Mouse (Mus musculus) testis, postnatal 10 days (tissue): Measurements from ENCODE around the gene Dpp8.
"Not testable (repeated sequence)": the region's sequence is repeated elsewhere in the genome, so short reads cannot be mapped to it uniquely, and the experiment has no call there.

Experiments used
- DNase-seq: peaks from one replicate; pipeline ENCODE4 v3.0.0; 2021; ENCODE audit warnings: low spot score

The Dpp8 gene

DNA sequence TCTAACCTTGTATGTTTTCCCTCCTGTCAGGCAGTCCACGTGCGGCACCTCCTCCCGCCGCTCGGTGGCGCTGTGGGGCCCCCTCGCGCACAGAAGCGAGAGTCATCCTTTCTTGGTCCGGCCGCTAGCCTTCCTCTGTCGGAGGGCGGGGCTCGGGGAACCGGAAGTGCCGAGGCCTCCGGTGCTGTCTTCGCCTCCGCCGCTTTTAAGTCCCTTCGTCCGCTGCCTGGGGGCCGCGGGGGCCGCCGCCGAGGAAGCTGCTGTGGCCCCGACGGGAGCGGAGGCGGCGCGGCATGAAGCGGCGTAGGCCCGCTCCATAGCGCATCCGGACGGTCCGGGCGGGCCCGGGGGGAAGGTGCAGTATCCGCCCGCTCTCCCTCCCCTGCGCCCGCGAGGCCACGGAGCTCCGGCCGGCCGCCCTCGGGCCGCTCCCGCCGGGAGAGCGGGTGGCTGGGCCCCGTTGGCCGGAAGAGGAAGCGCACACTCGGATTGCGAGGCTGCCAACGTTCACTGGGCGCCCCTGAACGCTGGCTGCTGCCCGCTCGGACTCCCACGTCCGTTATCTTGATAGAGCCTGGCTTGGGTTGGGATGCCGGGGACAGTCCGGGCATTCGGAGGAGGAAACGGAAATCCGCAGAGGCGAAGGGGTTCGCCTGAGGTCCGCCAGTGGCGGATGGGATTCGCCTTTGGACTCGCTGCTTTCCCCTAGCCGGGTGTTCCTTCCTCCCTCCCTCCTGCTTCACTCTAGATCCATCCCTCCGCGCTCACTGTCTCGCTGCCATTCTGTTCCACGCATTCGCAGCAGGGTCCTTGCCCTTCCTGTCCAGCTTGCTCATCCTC is at the start of gene Dpp8:
TSS of gene Dpp8 (plus strand) at position 146 of the 840 bp plus-strand sequence.
- DNase-seq: peak; percentile 96

DNA sequence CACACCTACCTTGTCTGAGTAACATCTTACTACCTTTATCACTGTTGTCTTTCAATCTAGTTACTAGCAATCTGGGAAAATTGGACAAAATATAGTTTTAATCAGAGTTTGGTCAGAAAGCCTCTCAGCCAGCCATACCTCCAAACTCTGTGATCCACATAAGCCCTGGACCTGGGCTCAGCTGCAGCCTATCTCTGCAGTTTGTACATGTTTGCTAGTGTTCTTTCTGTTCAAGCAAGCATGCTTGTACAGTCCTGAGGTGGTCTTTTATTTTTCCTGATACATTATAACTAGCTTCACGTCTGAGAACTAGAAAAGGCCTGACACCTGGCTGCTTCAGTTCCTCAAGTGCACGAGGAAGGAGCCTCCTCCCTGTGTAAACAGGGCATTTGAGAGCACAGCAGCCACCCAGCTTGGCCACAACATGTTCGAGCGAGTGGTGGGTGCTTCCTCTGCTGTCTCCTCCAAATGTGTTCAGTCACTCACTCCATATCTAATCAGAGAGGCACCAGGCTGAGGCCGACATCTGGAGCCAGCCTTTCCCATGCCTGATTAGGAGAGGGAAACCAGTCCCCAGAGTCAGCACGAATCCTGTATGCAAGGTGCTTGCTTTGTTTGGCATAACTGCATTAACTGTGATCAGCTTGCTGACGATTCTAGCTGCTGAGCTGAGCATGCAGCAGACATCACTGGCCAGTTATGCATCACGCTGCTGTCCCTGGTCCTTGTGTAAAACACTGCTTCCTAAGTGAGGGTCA is 47.0 kb upstream of the Dpp8 start:
- DNase-seq: no peak

DNA sequence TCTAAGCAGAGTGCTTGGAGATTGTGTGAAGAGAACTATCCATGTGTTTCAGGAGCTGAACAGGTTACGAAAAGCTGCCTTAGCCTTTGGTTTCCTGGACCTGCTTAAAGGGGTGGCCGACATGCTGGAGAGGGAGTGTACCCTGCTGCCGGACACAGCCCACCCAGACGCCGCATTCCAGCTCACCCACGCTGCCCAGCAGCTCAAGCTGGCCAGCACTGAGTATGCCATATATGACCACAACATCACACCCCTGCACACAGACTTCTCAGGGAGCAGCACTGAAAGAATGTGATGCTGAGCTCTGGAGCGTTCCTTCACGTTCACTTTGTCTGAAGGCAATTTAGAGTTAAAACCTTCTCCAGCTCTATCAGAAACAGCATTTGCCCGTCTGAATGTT is 46.4 kb upstream of the Dpp8 start:
- no peak for DNase-seq

DNA sequence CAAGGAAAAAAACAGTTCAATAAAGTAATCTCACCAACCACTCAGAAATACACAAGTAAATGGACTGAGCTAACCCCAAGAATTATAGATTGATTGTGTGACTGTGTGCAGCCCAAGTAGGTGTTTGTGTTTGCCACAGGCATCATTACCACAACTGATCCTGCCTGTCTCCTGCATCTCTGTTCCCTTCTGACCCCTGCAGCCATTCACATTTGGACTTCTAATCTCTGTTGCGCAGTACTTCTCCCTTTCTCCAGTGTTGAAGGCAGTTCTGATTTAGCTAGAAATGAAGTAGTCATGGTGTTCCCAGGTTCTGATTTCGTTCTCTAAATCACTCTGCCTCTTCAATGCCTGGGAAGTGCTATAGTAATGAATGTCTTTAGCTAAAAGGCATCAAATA is 44.6 kb upstream of the Dpp8 start:
- DNase-seq: no peak

DNA sequence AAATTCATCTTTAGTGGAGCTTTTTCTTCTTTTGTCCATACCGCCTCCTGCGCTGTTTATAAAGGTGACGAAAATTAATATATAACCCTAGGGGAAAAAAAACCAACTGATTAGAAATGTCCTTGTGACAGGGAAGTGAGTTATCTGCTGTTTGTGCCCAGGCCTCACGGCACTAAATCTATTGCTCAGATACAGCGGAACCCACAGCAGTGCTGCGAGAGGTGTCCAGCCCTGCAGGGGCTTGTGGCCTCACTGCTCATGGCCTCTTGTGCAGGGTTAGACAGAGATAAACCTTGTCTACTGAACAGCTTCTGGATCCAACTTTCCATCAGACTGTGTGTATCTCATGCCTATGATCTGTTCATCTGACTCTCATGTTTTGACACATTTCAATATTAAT is 43.8 kb upstream of the Dpp8 start:
- no peak for DNase-seq

DNA sequence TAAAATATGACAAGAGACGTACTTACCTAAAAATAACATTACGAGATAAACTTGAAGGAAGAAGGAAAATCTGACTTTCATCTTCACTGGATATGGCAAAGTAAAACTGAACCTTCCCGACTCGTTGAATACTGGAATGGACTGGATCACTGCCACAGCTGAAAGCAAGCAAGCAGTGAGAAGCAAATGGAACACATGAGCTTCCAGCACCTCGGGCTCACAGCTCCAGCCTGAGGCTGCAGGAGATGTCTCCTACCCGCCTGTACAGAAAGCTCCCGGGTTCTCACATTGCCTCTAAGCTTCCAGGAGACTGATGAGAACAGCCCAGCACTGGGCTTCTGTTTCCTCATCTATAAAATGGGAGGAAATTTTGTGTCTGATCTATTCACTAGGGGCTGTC is 41.9 kb upstream of the Dpp8 start:
- no peak for DNase-seq

DNA sequence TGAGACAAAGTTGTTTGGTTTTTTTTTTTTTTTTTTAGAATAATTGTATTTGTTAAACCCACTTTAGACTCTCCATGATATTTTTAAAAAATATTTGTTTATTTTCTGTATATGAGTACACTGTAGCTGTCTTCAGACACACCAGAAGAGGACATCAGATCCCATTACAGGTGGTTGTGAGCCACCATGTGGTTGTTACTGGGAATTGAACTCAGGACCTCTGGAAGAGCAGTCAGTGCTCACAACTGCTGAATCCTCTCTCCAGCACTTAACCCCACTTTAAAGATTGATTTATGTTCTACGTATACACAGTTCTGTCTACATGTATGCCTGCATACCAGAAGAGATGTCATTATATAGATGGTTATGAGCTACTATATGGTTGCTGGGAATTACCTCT is 36.8 kb upstream of the Dpp8 start:
- DNase-seq: not testable (repeated sequence)

DNA sequence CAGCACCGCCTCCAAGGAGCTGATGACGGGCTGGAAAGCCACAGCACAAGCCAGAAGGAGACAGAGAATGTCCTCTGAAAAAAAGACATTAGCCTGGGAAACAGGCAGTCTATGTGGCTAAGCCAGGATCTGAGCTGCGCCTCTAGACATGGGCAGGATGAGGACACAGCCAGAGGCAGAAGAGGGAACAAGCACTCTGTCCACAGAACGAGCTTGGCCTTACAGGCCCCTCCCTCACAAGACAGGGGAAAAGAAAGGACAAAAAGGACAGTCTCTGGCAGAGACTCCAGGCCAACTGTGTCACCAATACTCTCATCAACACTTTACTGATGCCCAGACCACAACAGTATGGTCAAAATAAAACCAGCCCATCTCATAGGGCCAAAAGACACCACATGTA is 30.7 kb upstream of the Dpp8 start:
- no peak for DNase-seq

DNA sequence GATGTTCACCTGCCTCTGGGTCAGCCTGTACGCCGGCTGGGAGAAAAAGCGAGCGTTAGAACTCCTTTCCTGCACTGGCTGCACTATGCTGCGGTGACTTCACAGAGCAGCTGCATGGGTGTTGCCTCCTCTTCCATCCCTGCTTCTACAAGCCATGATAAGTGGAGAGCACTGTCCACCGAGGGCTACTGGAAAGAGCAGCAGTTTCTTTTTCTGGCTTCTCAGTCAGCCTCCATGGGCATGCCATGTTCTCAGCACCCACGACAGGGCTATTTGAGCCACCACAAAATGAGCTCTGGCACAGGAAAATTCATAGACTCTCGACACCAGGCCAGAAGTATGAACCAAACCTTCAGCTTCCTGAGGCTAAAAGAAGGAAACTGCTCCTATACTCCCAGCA is 26.5 kb upstream of the Dpp8 start:
- DNase-seq: no peak

DNA sequence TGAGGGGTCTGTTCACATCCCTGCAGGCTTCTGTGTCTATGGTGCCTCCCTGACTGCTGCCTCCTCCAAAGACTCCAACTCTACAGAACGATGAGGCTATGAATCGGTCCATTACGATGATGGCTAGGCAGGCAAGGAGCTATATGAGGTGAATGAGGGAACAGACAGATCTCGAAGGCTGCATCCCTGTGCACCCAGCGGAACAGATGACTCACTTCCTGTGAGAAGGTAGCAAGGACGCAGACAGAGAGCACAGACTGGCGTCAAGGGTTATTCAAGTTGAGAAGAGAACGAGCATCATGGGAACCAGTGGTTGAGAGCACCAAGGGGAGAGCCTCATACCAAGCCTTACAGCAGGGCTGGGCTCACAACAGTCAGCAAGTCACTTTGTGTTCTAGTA is 21.6 kb upstream of the Dpp8 start:
- DNase-seq: no peak

DNA sequence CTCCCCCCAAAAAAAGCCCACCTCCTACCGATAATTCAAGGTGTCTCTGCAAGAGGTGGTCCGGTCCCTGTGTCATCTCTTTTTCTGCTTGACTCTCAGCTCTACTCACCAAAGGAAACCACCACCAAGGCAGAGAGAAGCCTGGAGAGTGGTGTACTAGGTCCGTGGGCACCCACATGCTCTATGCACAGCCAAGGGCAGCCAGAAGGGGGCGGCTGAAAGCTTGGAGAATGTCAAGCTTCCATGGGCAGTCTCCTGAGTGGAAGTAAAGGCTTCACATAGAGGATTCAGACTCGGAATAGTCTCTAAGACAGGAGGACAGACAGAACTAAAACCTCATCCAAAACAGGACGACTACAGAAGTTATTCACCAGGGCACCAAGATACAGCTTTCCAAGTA is 20.9 kb upstream of the Dpp8 start:
- peak; percentile 70 for DNase-seq

DNA sequence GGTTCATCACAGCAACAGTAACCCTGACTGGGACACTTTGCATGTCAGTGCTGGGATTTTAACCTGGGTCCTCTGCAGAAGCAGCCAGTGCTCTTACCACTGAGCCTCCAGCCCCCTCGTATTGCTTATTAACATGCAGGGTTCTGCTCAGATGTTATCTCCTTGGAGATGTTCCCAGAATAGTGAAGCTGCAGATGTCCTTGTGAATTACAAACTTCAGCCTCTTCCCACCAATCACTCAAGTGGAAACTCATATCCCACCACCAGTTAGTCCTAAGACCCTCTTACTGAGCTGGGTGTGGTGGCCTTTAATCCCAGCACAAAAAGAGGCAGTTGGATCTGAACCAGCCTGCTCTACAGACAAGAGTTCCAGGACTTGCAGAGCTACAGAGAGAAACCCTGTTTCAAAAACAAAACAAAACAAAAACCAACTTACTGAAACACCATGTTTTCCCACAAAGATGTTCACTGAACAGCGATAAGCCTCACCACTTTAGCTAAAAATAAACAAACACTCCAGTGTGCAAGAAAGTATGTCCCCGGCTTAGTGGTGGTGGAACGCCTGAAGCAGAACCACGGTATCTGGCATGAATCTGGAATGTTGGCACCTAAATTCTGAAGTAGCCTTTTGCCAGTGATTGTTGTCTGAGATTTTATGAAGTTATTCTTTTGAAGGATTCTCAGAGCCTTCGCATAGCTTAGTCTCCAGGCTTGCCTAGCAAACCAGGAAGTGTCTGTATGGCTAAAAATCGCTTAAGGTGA is 16.6 kb upstream of the Dpp8 start:
- DNase-seq: no peak

DNA sequence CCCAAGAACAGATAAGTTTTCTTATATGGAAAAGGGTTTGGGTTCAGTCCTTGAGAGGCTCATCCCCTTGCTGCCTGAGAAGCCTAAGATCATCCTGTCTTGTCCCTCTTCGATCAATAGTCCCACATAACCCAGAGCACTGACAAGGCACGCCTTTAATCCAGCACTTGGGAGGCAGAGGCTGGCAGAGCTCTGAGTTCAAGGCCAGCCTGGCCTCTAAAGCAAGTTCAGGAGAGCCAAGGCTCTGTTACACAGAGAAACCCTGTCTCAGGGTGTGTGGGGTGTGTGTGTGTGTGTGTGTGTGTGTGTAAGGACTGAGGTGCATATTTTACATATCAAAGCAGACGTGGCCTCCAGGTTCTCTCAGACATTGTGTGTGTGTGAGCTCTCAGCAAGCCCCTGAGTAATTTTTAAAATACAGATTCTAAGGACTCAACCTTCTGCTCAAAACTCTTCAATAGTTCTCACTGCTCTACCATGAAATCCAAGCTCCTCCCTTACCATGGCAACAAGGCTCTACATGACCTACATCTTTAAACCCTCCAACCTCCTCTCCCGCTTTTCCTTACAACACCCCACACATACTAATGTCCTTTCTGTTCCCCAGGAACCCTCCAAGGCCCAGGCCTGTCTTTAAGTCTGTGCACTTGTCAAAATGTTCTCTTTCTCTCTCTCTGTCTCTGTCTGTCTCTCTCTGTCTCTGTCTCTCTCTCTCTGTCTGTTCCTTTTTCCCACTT is 15.8 kb upstream of the Dpp8 start:
- DNase-seq: no peak

DNA sequence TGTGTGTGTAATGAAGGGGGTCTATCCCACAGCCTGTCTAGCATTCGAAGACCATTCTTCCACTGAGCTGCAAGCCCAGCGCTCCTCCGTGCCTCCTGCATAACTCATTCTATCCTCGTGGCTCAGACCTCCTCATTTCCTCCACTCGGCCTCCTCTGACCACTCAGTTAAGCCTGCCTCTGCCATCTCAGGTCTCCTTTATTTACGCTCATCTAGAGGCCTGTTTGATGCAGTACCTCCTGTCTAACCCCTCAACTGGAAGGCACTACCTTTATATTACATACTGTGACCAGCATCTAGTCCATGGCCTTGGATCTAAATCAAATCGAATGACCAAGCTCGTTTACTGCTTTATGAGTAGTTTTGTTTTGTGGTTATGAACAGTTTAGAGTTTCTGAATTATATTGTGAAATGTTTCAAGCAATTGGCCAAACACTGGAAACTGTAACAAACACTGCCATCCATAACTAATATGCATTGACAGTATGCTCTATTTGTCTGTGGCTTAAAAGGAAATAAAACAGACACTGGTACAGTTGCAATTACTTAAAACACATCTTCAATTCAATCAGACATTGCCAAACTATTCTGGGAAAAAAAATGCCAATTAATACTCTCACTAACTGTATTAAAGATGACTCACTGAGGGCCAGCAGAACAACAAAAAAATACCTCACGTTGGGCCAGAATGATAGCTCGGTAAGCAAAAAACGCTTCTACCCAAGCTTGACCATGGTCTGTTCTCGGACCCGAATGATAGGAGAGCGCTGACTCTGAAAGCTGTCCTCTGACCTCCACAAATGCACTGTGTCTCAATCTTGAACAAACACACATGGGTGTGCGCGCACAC is 15.0 kb upstream of the Dpp8 start:
- no peak for DNase-seq

DNA sequence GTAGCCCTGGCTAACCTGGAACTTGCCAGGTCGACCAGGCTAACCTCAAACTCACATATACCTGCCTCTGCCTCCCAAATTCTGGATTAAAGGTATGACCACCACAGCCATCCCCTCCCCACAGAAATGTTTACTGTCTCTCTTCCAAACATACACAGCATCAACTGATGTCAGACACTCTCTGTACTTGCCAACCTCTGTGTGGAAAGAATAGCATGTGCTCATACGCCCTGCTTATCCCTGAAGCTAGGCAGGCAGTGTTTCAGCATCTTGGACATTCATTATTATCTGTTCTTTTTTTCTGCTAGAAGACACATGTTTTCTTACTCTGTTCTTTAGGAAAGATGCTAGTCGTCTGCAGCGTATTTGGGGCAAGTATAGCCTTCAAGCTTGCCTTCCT is 14.3 kb upstream of the Dpp8 start:
- no peak for DNase-seq

DNA sequence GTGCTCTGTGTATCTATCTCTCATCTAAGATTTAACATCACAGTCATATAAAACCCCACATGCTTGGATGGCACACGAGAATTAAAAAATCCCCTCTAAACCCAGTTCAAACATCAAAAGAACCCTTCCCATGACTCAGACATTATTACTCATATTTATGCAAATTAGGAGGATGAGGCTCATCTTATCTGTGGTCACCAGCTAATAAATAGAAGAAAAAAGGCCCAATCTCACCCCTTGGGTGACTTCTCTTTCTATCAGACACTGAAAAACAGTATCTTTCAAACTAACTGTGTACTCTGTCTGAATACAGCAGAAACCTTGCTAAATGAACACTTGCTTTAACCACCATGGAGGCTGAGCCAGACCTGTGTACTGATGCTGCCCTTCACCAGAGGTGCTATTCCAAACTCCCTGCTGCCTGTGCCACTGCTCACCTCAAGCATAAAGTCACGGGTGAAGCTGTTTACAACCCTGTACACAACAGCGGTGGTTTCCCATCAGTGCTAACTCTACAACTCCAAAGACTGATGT is 13.6 kb upstream of the Dpp8 start:
- DNase-seq: no peak

DNA sequence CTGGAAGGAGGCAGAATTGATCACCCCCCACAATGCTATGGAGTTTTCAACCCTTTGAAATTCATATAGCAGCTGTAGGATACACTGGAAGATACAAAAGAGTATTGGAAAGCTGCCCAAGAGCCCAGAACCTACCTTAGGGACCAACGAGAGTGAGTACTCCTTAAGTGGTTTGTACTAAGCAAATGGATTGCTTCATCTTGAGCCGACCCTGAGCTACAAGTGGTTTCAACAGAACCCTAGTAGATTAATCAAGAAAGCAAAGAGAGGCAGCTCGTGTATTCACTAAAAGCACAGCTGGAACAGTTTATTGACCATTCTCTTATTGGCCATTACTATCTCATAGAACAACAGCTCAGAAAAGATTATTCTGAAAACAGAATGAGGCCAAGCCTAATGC is 13.1 kb upstream of the Dpp8 start:
- no peak for DNase-seq

DNA sequence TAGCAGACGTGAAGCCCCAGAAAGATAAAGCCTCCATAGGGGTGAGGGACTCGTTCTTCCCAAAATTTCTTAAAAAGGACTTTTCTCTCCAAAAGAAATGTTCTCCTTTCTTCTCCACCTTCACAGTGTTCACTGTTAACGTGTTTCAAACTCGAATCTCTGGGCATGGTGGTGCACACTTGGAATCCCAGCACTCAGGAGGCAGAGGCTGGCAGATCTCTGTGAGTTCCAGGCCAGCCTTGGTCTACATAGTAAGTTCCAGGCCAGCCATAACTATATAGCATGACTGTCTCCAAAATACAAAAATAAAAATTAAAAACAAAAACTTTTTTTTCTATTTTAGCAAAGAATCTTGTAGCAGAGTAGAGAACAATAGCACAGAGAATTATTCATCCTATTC is 12.1 kb upstream of the Dpp8 start:
- no peak for DNase-seq

DNA sequence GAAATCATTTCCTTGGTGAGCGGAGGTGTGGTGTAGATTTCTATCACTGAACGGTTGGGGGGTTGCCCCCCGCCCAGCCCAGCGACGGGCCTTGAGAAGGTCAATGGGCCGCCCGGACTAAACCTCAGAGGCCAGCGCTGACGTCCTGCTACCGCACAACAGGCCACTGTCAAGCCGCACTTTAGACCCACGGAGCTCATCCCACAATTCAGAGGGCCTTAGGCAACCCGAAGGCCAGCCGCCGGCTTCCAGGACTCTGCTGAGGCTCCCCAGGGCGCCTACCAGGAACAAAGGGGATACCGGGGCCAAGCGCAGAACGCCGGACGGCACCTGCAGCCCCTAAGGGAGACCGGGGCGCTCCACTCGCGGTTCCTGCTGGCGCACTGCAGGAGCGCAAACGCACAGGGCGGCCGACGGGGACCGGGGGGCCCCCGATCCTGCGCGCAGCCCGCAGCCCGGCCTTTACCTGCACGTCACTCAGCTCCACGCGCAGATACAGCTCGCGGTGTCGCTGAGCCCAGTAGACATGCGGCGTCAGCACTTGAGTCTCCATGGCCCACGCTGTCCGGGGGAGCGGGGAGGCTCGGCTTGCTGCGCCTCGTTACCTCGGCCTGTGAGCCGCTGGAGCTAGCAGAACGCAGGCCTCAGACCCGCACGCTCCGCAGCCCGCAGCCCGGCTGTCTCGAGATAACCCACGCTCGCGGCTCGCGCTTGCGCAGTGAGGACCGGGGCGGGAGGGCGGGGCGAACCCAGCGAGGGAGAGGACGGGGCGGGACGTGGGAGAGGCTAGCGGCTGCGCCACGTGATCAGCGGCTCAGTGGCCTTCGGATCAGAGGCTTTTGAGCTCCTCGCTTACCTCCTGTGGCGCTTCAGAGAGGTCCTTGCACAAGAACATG is 11.0 kb upstream of the Dpp8 start, which contains the start of gene Hacd3:
TSS of gene Hacd3 (minus strand) at position 703 of the 896 bp plus-strand sequence.
- peak; percentile 92 for DNase-seq
